Mouse (Mus musculus) urinary bladder, postnatal 25 days (tissue): Measurements from ENCODE around the gene Myh2.

Experiments
- DNase-seq: peaks from one replicate; pipeline ENCODE4 v3.0.0; 2022; ENCODE audit warnings: low spot score

Gene Myh2

GRCm38 (mm10) chr11:67237481-67238079 is 66.8 kb downstream of the Myh2 start, which contains the start of gene Myh4:
Gene Myh4 (plus strand): TSS chr11:67238029.
- DNase-seq = no peak

DNA sequence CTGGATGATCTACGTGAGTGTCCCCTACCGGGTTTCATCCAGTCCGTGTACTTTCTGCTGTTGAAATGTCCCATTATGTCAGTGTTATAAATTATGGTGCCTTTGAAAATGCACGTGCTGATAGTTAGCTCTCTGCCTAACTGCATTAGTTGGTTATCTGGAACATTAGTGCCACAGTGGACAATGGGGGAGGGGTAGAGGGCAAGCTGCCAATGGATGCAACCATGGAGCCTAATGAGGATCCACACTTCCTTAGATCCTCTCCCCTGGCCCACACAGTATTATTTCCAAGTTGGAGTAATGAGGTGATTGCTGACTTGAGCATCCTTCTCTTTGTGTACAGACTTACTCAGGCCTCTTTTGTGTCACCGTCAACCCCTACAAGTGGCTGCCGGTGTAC is 70.2 kb downstream of the Myh2 start:
- DNase-seq = no peak
